Mouse (Mus musculus) stomach, postnatal 0 days (tissue): ENCODE measurements around the gene Mgat4e. TPM values are rescaled to one million over a fixed set of nuclear protein-coding genes. Genes with fewer than 3 reads are reported as not detected.

Experiments used
- ATAC-seq: fragments of 200-750 bp; cut with Nextera tagmentation; 2 replicates; pipeline ENCODE4 v1.8.0; 2017; ENCODE audit not compliant: low FRiP score, low TSS enrichment
- DNase-seq: peaks from one replicate; pipeline ENCODE4 v3.0.0-alpha.2; 2016; ENCODE audit warnings: low spot score
- H3K27ac ChIP-seq: fragments of 300-500 bp; sonication (generic); replicated peaks from 2 replicates; pipeline ENCODE4 v1.5.1; 2014; ENCODE audit warnings: mild to moderate bottlenecking, control low read depth
- H3K27me3 ChIP-seq: fragments of 300-500 bp; sonication (generic); 2 replicates; pipeline ENCODE4 v1.6.1; 2014; ENCODE audit warnings: low read length; ENCODE audit not compliant: control insufficient read depth, insufficient read depth
- H3K36me3 ChIP-seq: fragments of 300-500 bp; sonication (generic); 2 replicates; pipeline ENCODE4 v1.6.1; 2014; ENCODE audit warnings: low read length, mixed read lengths; ENCODE audit not compliant: control insufficient read depth, insufficient read depth
- H3K4me1 ChIP-seq: fragments of 300-500 bp; sonication (generic); replicated peaks from 2 replicates; pipeline ENCODE4 v1.6.1; 2014; ENCODE audit warnings: antibody characterized with exemption; ENCODE audit not compliant: control insufficient read depth, insufficient read depth
- H3K4me2 ChIP-seq: fragments of 300-500 bp; sonication (generic); replicated peaks from 2 replicates; pipeline ENCODE4 v1.6.1; 2014; ENCODE audit warnings: low read depth, mild to moderate bottlenecking, control low read depth, moderate library complexity
- H3K4me3 ChIP-seq: fragments of 300-500 bp; sonication (generic); 2 replicates; pipeline ENCODE4 v1.5.1; 2014; ENCODE audit warnings: low read depth, low read length, control low read depth
- H3K9ac ChIP-seq: fragments of 300-500 bp; sonication (generic); 2 replicates; pipeline ENCODE4 v1.6.1; 2014; ENCODE audit warnings: mild to moderate bottlenecking, low read length, control low read depth, mixed read lengths
- H3K9me3 ChIP-seq: fragments of 300-500 bp; sonication (generic); 2 replicates; pipeline ENCODE4 v1.6.1; 2016; ENCODE audit warnings: low read length; ENCODE audit not compliant: control insufficient read depth
- CTCF ChIP-seq: IDR thresholded peaks from 2 replicates; pipeline ENCODE4 v1.5.1; 2016; ENCODE audit warnings: antibody characterized with exemption, low read depth, mild to moderate bottlenecking, moderate library complexity
- EP300 ChIP-seq: optimal IDR thresholded peaks from 2 replicates; pipeline ENCODE3; 2016; ENCODE audit warnings: antibody characterized with exemption
- WGBS: fragments of 180-500 bp; shearing (Covaris S2); extraction: QIAGEN DNeasy Blood & Tissue Kit; methylation state at CpG from one replicate; pipeline ENCODE4 v1.1.7; 2014; 5-methylcytosine and 5-hydroxymethylcytosine counted together
- polyA plus RNA-seq: library from polyadenylated mRNA; unstranded; fragments of >200 nt; fragmentation: Nextera tagmentation; extraction: Ambion mirVana; gene quantifications from 2 replicates; pipeline ENCODE4 v1.2.1, GENCODE M21; 2015

The Mgat4e gene
- polyA plus RNA-seq, 1 experiment from 2014 or later: not detected

- TF ChIP-seq CTCF (no peak), EP300 (no peak)
- Histone ChIP-seq H3K4me1 (no peaks in the 10 kb centered on the region), H3K27ac (no peak overlapping the region), H3K36me3 (no peaks in the 10 kb centered on the region), H3K27me3 (no peaks in the 10 kb centered on the region), H3K4me2 (no peak overlapping the region), H3K4me3 (no peak overlapping the region), H3K9ac (no peak overlapping the region), H3K9me3 (no peaks in the 10 kb centered on the region)
- ATAC-seq (no peak), DNase-seq (no peak)
- WGBS: 77% methylated on average over 6 of the region's 6 CpGs
Measured at GRCm38 (mm10) chr1:134530618-134531017, 18.9 kb downstream of the Mgat4e start.

GRCm38 (mm10) chr1:134526752-134527151, 22.7 kb downstream of the Mgat4e start:
- TF ChIP-seq EP300: peak; percentile 93
- no peak for TF ChIP-seq CTCF
- no peak overlapping the region for H3K9ac ChIP-seq
- no peaks in the 10 kb centered on the region for H3K4me1 ChIP-seq
- no peak overlapping the region for H3K4me3 ChIP-seq
- 31% methylated on average over 6 of the region's 6 CpGs for WGBS
- H3K27ac ChIP-seq: peak overlapping the region; percentile 69
- H3K27me3 ChIP-seq: no peaks in the 10 kb centered on the region
- ATAC-seq (peak; percentile 87), DNase-seq (peak; percentile 55)
- H3K4me2 ChIP-seq: no peak overlapping the region
- no peaks in the 10 kb centered on the region for H3K36me3 ChIP-seq
- H3K9me3 ChIP-seq: no peaks in the 10 kb centered on the region

GRCm38 (mm10) chr1:134525015-134525414, 24.5 kb downstream of the Mgat4e start:
- Histone ChIP-seq H3K4me1 (no peaks in the 10 kb centered on the region), H3K4me3 (no peak overlapping the region), H3K9me3 (no peaks in the 10 kb centered on the region), H3K27ac (no peak overlapping the region), H3K9ac (no peak overlapping the region), H3K4me2 (no peak overlapping the region), H3K27me3 (no peaks in the 10 kb centered on the region), H3K36me3 (no peaks in the 10 kb centered on the region)
- no peak for DNase-seq
- TF ChIP-seq EP300 (no peak), CTCF (no peak)
- ATAC-seq: no peak
- WGBS: 93% methylated on average over 1 of the region's 1 CpGs

DNA sequence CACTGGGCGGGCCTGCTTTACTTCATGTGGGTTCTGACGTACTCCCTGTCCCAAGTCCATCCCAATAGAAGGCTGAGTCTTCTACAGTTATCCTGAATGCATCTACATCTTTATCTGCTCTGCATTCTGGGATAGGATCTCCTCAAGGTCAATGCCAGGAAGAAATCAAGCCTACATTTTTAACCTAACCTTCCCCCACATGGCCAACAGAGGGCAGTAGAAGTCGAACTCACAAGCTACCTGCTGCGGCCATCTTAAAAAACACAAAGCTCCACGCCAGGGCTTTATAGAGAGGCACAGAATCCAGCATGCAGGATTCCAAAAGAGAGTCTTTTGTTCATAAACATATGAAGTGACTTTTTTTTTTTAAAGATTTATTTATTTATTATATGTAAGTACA, 25.1 kb downstream of the Mgat4e start:
- Histone ChIP-seq H3K4me1 (no peaks in the 10 kb centered on the region), H3K9ac (no peak overlapping the region), H3K4me2 (no peak overlapping the region), H3K27ac (no peak overlapping the region), H3K4me3 (no peak overlapping the region), H3K27me3 (no peaks in the 10 kb centered on the region), H3K9me3 (no peaks in the 10 kb centered on the region), H3K36me3 (no peaks in the 10 kb centered on the region)
- 70% methylated on average over 5 of the region's 5 CpGs for WGBS
- ATAC-seq: no peak
- DNase-seq: peak; percentile 49
- TF ChIP-seq EP300: no peak
- TF ChIP-seq CTCF: peak; percentile 65

- Histone ChIP-seq H3K27me3 (no peaks in the 10 kb centered on the region), H3K4me1 (no peaks in the 10 kb centered on the region), H3K4me2 (no peak overlapping the region), H3K9ac (no peak overlapping the region), H3K4me3 (no peak overlapping the region), H3K27ac (0 out of 2 replicates have a peak overlapping the region, but pooled peaks have one; percentile 41), H3K9me3 (no peaks in the 10 kb centered on the region), H3K36me3 (no peaks in the 10 kb centered on the region)
- TF ChIP-seq CTCF (no peak), EP300 (no peak)
- no peak for ATAC-seq
- DNase-seq: peak; percentile 32
- 25% methylated on average over 2 of the region's 2 CpGs for WGBS
Measured at GRCm38 (mm10) chr1:134522325-134522724, 27.2 kb downstream of the Mgat4e start.

GRCm38 (mm10) chr1:134521163-134521562, 28.3 kb downstream of the Mgat4e start:
- WGBS: 64% methylated on average over 7 of the region's 7 CpGs
- Histone ChIP-seq H3K36me3 (no peaks in the 10 kb centered on the region), H3K4me1 (peaks cover 2% of the 10 kb centered on the region; the same call in 1 of the 2 replicates), H3K27ac (0 out of 2 replicates have a peak overlapping the region, but pooled peaks have one; percentile 35), H3K27me3 (no peaks in the 10 kb centered on the region), H3K9me3 (no peaks in the 10 kb centered on the region), H3K4me2 (no peak overlapping the region), H3K9ac (no peak overlapping the region), H3K4me3 (no peak overlapping the region)
- ATAC-seq: no peak
- DNase-seq: no peak
- TF ChIP-seq CTCF (no peak), EP300 (no peak)
